Mouse (Mus musculus) cerebellum, adult 2 months (tissue): ENCODE results near the gene March7.

Experiments used
- CTCF ChIP-seq: fragments of 200-500 bp; IDR thresholded peaks from 2 replicates; pipeline ENCODE4 v1.5.1; 2011; ENCODE audit warnings: low read depth, mild to moderate bottlenecking, control low read depth, low read length, moderate library complexity, borderline replicate concordance; ENCODE audit not compliant: insufficient read depth
- POLR2A ChIP-seq: fragments of 200-500 bp; IDR thresholded peaks from 2 replicates; pipeline ENCODE4 v1.6.1; 2011; ENCODE audit warnings: low read length, control low read depth, borderline replicate concordance; ENCODE audit not compliant: insufficient read depth

- TF ChIP-seq CTCF (no peak), POLR2A (no peak)
Measured at GRCm38 (mm10) chr2:60209122-60209611, 520 bp upstream of the March7 start.
